Mouse (Mus musculus) cerebellum, postnatal 4 days (tissue): Measurements from ENCODE around the gene Gabbr2.

Experiments used
- DNase-seq, 2 experiments: peaks; one replicate each; pipeline ENCODE4 v3.0.0; 2022; ENCODE audit warnings: low spot score in 2 of 2, mixed read lengths in 1 of 2

The Gabbr2 gene

DNA sequence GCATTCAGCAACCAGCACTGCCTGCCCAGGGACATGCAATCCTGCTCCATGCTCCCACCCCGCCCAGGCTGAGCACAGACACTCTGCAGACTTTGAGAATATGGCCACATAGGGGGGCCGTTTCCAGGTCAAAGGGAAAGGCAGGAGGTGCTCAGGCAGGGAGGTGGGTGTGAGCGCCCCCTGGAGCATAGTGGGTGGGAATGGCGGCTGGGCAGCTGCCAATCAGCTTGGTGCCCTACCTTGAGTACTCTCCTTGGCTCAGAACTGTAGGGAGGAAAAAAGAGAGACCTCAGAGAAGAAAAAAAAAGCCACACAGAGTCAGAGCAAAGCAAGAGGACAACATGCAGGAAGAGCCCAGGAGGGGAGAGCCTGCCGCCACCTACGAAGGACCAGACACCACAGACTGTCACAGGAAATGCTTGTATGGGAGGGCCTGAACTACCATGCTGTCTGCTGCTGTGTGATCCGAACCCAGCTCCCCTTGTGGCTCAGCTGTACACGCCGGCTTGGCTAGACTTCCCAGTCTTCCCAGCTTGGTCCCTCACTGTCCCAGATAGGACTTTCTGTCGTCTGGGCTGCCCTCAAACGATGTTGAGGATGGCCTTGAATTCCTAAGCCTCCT, 373.4 kb downstream of the Gabbr2 start:
- no peak for DNase-seq

- no peak for DNase-seq
Observed at GRCm38 (mm10) chr4:46617408-46617807, 374.3 kb downstream of the Gabbr2 start.

GRCm38 (mm10) chr4:46614641-46615040, 377.0 kb downstream of the Gabbr2 start:
- DNase-seq, result no peak

GRCm38 (mm10) chr4:46613618-46614017, 378.1 kb downstream of the Gabbr2 start:
- DNase-seq, result no peak
